Mouse (Mus musculus) embryonic facial prominence, embryonic 12.5 days (tissue): ENCODE data around the gene Hexb. TPM values are rescaled to one million over a fixed set of nuclear protein-coding genes. Genes with fewer than 3 reads are reported as not detected.

Experiments used
- ATAC-seq: fragments of 200-750 bp; cut with Nextera tagmentation; 2 replicates; pipeline ENCODE4 v1.8.0; 2017; ENCODE audit not compliant: insufficient number of reproducible peaks, insufficient read depth, low FRiP score, low TSS enrichment
- H3K27ac ChIP-seq: fragments of 300-500 bp; sonication (generic); 2 replicates; pipeline ENCODE4 v1.5.1; 2016; ENCODE audit warnings: mild to moderate bottlenecking
- H3K27me3 ChIP-seq: fragments of 300-500 bp; sonication (generic); 2 replicates; pipeline ENCODE4 v1.6.1; 2016; ENCODE audit warnings: mild to moderate bottlenecking, moderate library complexity
- H3K36me3 ChIP-seq: fragments of 300-500 bp; sonication (generic); 2 replicates; pipeline ENCODE4 v1.6.1; 2016; ENCODE audit warnings: mild to moderate bottlenecking
- H3K4me1 ChIP-seq: fragments of 300-500 bp; sonication (generic); 2 replicates; pipeline ENCODE4 v1.6.1; 2016
- H3K4me2 ChIP-seq: fragments of 300-500 bp; sonication (generic); replicated peaks from 2 replicates; pipeline ENCODE4 v1.6.1; 2016; ENCODE audit warnings: mild to moderate bottlenecking, moderate library complexity
- H3K4me3 ChIP-seq: fragments of 300-500 bp; sonication (generic); 2 replicates; pipeline ENCODE4 v1.5.1; 2016; ENCODE audit warnings: mild to moderate bottlenecking
- H3K9ac ChIP-seq: fragments of 300-500 bp; sonication (generic); 2 replicates; pipeline ENCODE4 v1.6.1; 2016; ENCODE audit warnings: mild to moderate bottlenecking, moderate library complexity
- H3K9me3 ChIP-seq: fragments of 300-500 bp; sonication (generic); 2 replicates; pipeline ENCODE4 v1.6.1; 2016; ENCODE audit warnings: mild to moderate bottlenecking, moderate library complexity
- WGBS: fragments of 180-500 bp; shearing (Covaris S2); methylation state at CpG from one replicate; pipeline ENCODE4 v1.1.7; 2016; 5-methylcytosine and 5-hydroxymethylcytosine counted together
- polyA plus RNA-seq: library from polyadenylated mRNA; unstranded; fragments of >200 nt; fragmentation: Nextera tagmentation; extraction: Ambion mirVana; gene quantifications from 2 replicates; pipeline ENCODE4 v1.2.1, GENCODE M21; 2016

Gene Hexb
- polyA plus RNA-seq, 1 experiment from 2014 or later: 29.8 TPM

- peak overlapping the region; percentile 89 for H3K4me2 ChIP-seq
- H3K4me1 ChIP-seq: peaks cover 36% of the 10 kb centered on the region
- H3K27ac ChIP-seq: peak overlapping the region; percentile 75
- no peaks in the 10 kb centered on the region for H3K9me3 ChIP-seq
- H3K4me3 ChIP-seq: no peak overlapping the region
- H3K27me3 ChIP-seq: peaks cover 6% of the 10 kb centered on the region; the same call in 1 of the 2 replicates
- WGBS: 5% methylated on average over 23 of the region's 23 CpGs
- ATAC-seq: no peak
- H3K36me3 ChIP-seq: no peaks in the 10 kb centered on the region
- H3K9ac ChIP-seq: no peak overlapping the region; the same call in 1 of the 2 replicates
Observed at GRCm38 (mm10) chr13:97239343-97240180, 41.4 kb upstream of the Hexb start.

- Histone ChIP-seq H3K4me1 (peaks cover 28% of the 10 kb centered on the region), H3K9me3 (no peaks in the 10 kb centered on the region), H3K36me3 (no peaks in the 10 kb centered on the region), H3K27me3 (peaks cover 6% of the 10 kb centered on the region; the same call in 1 of the 2 replicates), H3K27ac (peak overlapping the region; percentile 75; the same call in 1 of the 2 replicates), H3K4me2 (no peak overlapping the region), H3K4me3 (no peak overlapping the region), H3K9ac (no peak overlapping the region)
- no peak for ATAC-seq
- WGBS: 56% methylated on average over 16 of the region's 16 CpGs
Observed at GRCm38 (mm10) chr13:97238181-97238981, 40.2 kb upstream of the Hexb start.

- no peak overlapping the region for H3K9ac ChIP-seq
- no peak overlapping the region for H3K4me2 ChIP-seq
- H3K27ac ChIP-seq: no peak overlapping the region
- peaks cover 6% of the 10 kb centered on the region; the same call in 1 of the 2 replicates for H3K27me3 ChIP-seq
- no peak overlapping the region for H3K4me3 ChIP-seq
- H3K36me3 ChIP-seq: no peaks in the 10 kb centered on the region
- WGBS: 47% methylated on average over 3 of the region's 3 CpGs
- H3K9me3 ChIP-seq: no peaks in the 10 kb centered on the region
- H3K4me1 ChIP-seq: peaks cover 22% of the 10 kb centered on the region
- ATAC-seq: no peak
Observed at GRCm38 (mm10) chr13:97237700-97238099, 39.5 kb upstream of the Hexb start.

DNA sequence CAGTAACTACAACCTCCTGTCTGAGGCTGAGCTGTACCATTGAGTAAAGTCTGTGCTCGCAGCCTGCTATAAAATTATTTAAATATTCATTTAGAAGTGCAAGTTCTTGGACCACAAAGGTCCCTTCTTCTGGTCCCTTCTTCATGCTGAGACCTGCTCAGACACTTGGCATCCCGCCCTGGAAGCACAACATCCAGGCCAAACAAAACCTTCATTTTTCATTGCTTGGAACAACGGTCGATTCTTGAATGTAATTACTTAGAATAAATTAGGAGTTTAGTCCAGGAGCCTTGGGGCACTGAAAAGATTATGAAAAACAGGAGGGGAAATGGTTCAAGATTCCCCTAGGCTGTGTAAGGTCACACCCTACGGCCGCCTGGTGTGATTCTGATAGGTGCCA lies 37.8 kb upstream of the Hexb start:
- Histone ChIP-seq H3K4me2 (no peak overlapping the region), H3K9me3 (no peaks in the 10 kb centered on the region), H3K27ac (no peak overlapping the region), H3K36me3 (no peaks in the 10 kb centered on the region), H3K4me1 (peaks cover 17% of the 10 kb centered on the region; the same call in 1 of the 2 replicates), H3K9ac (no peak overlapping the region), H3K27me3 (peaks cover 6% of the 10 kb centered on the region; the same call in 1 of the 2 replicates), H3K4me3 (no peak overlapping the region)
- WGBS: 47% methylated on average over 6 of the region's 6 CpGs
- ATAC-seq: no peak

DNA sequence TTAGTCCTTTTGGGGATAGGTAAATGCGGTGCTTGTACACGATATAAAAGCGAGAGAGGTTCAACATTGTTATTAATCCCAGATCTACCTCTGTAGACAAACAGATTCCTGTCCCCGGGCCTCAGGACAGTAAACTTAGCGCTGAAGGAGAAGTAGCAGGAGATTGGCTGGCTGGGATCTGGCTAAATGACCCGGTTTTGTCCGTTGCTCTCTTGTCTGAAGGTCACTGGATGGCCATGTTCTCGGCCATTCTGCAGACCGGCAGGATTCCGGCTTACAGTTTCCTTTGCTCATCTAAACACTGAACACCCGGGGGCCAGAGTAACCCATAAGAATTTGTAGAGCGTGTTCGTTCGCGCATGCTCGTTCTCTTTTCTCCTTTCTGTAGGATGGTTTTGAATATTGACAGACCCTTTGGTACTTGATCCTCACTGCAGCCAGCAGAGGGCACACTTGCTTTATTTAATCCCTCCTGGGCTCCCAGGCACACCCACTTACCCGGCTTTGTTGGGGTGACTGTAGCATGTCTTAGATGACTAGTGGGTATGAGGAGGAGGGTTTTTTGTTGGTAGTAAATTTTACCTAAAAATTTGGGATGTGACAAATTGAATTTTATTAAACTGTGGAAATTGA lies 36.7 kb upstream of the Hexb start:
- Histone ChIP-seq H3K9me3 (no peaks in the 10 kb centered on the region), H3K27ac (no peak overlapping the region)

DNA sequence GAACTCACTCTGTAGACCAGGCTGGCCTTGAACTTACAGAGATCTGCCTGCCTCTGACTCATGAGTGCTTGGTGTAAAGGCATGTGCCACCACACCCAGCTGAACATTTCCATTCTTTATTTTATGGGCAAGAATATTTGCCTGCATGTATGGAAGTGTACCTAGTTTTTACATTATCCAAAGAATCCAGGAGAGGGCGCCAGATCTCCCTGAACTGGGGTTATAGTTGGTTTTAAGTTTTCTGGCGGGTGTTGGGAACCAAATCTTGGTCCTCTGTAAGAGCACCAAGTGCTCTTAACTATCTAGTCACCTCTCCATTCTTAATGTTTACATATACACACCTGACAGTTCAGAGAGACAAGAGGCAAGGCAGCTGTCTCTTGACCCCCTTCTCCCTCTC lies 34.9 kb upstream of the Hexb start:
- WGBS: 70% methylated on average over 2 of the region's 2 CpGs
- Histone ChIP-seq H3K27ac (no peak overlapping the region), H3K27me3 (peaks cover 5% of the 10 kb centered on the region; the same call in 1 of the 2 replicates), H3K36me3 (no peaks in the 10 kb centered on the region), H3K4me2 (no peak overlapping the region), H3K4me1 (peaks cover 6% of the 10 kb centered on the region; the same call in 1 of the 2 replicates), H3K9ac (no peak overlapping the region), H3K9me3 (0 out of 2 replicates have a peak, but pooled peaks cover 3% of the 10 kb centered on the region), H3K4me3 (no peak overlapping the region)
- ATAC-seq: no peak

More for the DNA sequence above, 36.7 kb upstream of the Hexb start:
- Histone ChIP-seq H3K4me1 (peaks cover 10% of the 10 kb centered on the region; the same call in 1 of the 2 replicates), H3K27me3 (peaks cover 6% of the 10 kb centered on the region; the same call in 1 of the 2 replicates), H3K4me3 (peak overlapping the region; percentile 25), H3K9ac (no peak overlapping the region), H3K36me3 (no peaks in the 10 kb centered on the region), H3K4me2 (peak overlapping the region; percentile 51)
- ATAC-seq: no peak
- 16% methylated on average over 17 of the region's 17 CpGs for WGBS

- no peak overlapping the region for H3K4me3 ChIP-seq
- H3K9ac ChIP-seq: no peak overlapping the region
- H3K36me3 ChIP-seq: no peaks in the 10 kb centered on the region
- peaks cover 8% of the 10 kb centered on the region; the same call in 1 of the 2 replicates for H3K4me1 ChIP-seq
- no peak overlapping the region for H3K27ac ChIP-seq
- 62% methylated on average over 3 of the region's 3 CpGs for WGBS
- H3K9me3 ChIP-seq: peaks cover 9% of the 10 kb centered on the region; the same call in 1 of the 2 replicates
- H3K4me2 ChIP-seq: no peak overlapping the region
- no peaks in the 10 kb centered on the region for H3K27me3 ChIP-seq
- no peak for ATAC-seq
Observed at GRCm38 (mm10) chr13:97230101-97230500, 31.9 kb upstream of the Hexb start.

DNA sequence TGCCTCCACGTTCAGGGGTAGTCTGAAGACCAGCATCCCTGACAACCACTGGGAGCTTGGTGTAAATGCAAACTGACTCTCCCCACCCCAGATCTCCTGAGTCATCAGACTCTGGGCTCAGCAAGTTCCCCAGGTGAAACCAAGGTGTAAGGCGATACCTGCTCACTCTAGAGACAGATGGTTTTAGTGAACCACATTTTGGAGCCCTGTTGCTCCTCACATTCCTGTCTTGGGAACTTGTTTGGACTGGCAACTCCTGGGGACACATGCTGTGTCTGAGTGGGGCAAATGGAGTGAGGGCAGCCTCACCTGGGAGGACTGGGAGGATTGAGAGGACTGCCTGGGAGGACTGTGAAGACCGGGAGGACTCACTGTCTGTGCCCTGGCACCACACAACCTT lies 29.6 kb upstream of the Hexb start:
- no peaks in the 10 kb centered on the region for H3K27me3 ChIP-seq
- no peak overlapping the region for H3K27ac ChIP-seq
- H3K9ac ChIP-seq: no peak overlapping the region
- 86% methylated on average over 3 of the region's 3 CpGs for WGBS
- no peaks in the 10 kb centered on the region for H3K36me3 ChIP-seq
- no peak overlapping the region for H3K4me2 ChIP-seq
- peaks cover 12% of the 10 kb centered on the region; the same call in 1 of the 2 replicates for H3K4me1 ChIP-seq
- no peak overlapping the region for H3K4me3 ChIP-seq
- H3K9me3 ChIP-seq: peaks cover 9% of the 10 kb centered on the region; the same call in 1 of the 2 replicates
- no peak for ATAC-seq

GRCm38 (mm10) chr13:97225130-97225529 lies 27.0 kb upstream of the Hexb start:
- Histone ChIP-seq H3K4me2 (peak overlapping the region; percentile 15; the same call in 1 of the 2 replicates), H3K4me3 (no peak overlapping the region), H3K4me1 (peaks cover 12% of the 10 kb centered on the region; the same call in 1 of the 2 replicates), H3K27ac (no peak overlapping the region), H3K9me3 (peaks cover 9% of the 10 kb centered on the region; the same call in 1 of the 2 replicates), H3K36me3 (no peaks in the 10 kb centered on the region), H3K27me3 (no peaks in the 10 kb centered on the region), H3K9ac (no peak overlapping the region)
- WGBS: 56% methylated on average over 17 of the region's 17 CpGs
- no peak for ATAC-seq

DNA sequence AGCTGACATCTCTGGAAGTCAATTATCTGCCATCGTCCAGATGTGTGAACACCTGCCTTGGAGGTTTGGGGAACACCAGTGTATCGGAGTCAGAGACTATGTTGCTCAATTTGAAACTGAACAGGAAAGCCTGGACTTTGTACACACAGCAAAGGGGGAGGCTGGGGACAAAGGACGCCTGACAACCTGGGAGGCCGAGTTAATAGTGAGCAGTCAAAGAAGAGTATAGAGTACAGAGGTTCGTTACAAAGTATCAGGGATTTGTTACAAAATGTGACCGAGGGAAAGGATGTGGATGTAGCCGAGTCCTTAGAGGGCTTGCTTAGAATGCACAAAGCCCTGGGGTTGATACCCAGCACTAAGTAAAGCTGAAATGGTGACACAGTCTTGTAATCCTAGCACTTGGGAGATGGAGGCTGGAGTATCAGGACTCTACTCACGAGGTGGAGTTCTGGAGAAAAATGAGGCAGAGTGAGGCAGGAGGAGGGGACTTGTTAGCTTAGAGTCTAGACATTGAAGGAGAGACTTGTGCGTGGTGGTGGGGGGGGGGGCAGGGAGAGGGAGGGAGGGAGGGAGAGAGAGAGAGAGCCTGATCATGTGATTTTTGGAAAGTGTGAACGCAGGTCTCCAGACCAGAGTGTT lies 26.3 kb upstream of the Hexb start:
- Histone ChIP-seq H3K27ac (no peak overlapping the region), H3K9me3 (peaks cover 9% of the 10 kb centered on the region; the same call in 1 of the 2 replicates)
- WGBS: 64% methylated on average over 10 of the region's 10 CpGs

More for the DNA sequence above, 26.3 kb upstream of the Hexb start:
- no peak for ATAC-seq
- Histone ChIP-seq H3K4me1 (peaks cover 12% of the 10 kb centered on the region; the same call in 1 of the 2 replicates), H3K27me3 (no peaks in the 10 kb centered on the region), H3K36me3 (no peaks in the 10 kb centered on the region), H3K4me2 (no peak overlapping the region), H3K4me3 (no peak overlapping the region), H3K9ac (no peak overlapping the region)
